Mouse (Mus musculus): ENCODE data around the gene Ugt1a9.

DNA sequence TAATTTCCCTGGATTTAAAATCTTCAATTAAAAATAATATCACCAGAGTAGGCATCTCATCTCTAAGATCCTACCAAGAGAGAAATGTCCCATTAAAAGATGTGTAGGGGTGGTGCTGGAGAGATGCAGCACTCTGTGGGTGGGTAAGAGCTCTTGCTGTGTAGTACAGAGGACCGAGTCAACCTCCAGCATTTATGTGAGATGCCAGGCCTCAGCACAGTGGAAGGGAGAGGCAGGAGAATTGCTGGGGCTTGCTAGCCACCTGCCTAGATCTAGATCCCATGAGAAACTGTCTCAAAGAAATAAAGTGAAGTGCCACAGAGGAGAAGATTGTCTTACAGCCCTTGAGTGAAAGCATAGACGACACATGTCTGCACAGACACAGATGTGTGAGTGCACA is 146.0 kb downstream of the Ugt1a9 start:
- no peak for TF ChIP-seq POLR2A (IDR thresholded peaks at IDR 0.05; ENCODE audit: extremely low read depth, insufficient read depth, low read length)
- no peak for TF ChIP-seq CTCF (IDR thresholded peaks at IDR 0.05; ENCODE audit: extremely low read depth, insufficient read depth, low read length)

All from cortical plate, adult 2 months (tissue).